Mouse (Mus musculus): ENCODE results near the gene Nectin4. TPM values are rescaled to one million over a fixed set of nuclear protein-coding genes. Genes with fewer than 3 reads are reported as not detected.

Nectin4 gene
- polyA plus RNA-seq, 1 experiment = not detected

- Histone ChIP-seq H3K4me3 (replicated peaks) (no peak overlapping the region), H3K4me1 (ENCODE audit: control insufficient read depth) (peaks cover 9% of the 10 kb centered on the region), H3K27me3 (ENCODE audit: control insufficient read depth) (peaks cover 27% of the 10 kb centered on the region), H3K36me3 (ENCODE audit: control insufficient read depth) (no peaks in the 10 kb centered on the region), H3K9me3 (ENCODE audit: control insufficient read depth, low read length) (no peaks in the 10 kb centered on the region)
- TF ChIP-seq TAL1 (IDR thresholded peaks at IDR 0.05; ENCODE audit: low read length) = no peak
- TF ChIP-seq GATA1 (IDR thresholded peaks at IDR 0.05; ENCODE audit: low read length) = no peak
Measured at GRCm38 (mm10) chr1:171375646-171376097, 5.8 kb downstream of the Nectin4 start.

DNA sequence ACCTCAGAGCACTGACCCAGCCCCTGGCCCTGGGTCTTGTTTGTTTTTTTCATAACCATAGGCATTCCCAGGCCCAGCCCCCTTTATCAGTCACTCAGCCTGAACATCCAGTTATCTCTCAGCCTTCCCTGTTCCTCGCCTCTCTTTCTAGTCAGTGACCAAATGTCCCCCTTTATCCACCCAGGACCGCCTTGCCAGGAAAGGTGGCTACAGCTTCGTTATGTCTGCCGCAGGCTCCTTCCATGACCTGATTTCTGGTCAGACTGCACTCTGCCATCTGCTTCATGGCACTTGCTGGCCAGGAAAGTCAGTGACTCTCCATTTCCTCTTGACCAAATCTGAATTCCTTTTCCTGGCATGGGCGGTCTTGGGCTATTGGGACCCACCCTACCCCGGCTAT, 8.4 kb downstream of the Nectin4 start:
- no peak for TF ChIP-seq TAL1 (IDR thresholded peaks at IDR 0.05; ENCODE audit: low read length)
- TF ChIP-seq GATA1 (IDR thresholded peaks at IDR 0.05; ENCODE audit: low read length) = no peak
- Histone ChIP-seq H3K9me3 (ENCODE audit: control insufficient read depth, low read length) (no peaks in the 10 kb centered on the region), H3K36me3 (ENCODE audit: control insufficient read depth) (no peaks in the 10 kb centered on the region), H3K4me1 (ENCODE audit: control insufficient read depth) (peaks cover 9% of the 10 kb centered on the region), H3K4me3 (replicated peaks) (no peak overlapping the region), H3K27me3 (ENCODE audit: control insufficient read depth) (peaks cover 28% of the 10 kb centered on the region)

GRCm38 (mm10) chr1:171379935-171380599, 10.2 kb downstream of the Nectin4 start:
- Histone ChIP-seq H3K27me3 (ENCODE audit: control insufficient read depth) (peaks cover 28% of the 10 kb centered on the region), H3K4me1 (ENCODE audit: control insufficient read depth) (peaks cover 7% of the 10 kb centered on the region), H3K36me3 (ENCODE audit: control insufficient read depth) (no peaks in the 10 kb centered on the region), H3K4me3 (replicated peaks) (no peak overlapping the region), H3K9me3 (ENCODE audit: control insufficient read depth, low read length) (no peaks in the 10 kb centered on the region)
- TF ChIP-seq GATA1 (IDR thresholded peaks at IDR 0.05; ENCODE audit: low read length) (no peak), TAL1 (IDR thresholded peaks at IDR 0.05; ENCODE audit: low read length) (no peak)

GRCm38 (mm10) chr1:171382096-171382620, 12.3 kb downstream of the Nectin4 start:
- no peaks in the 10 kb centered on the region for H3K9me3 ChIP-seq (ENCODE audit: control insufficient read depth, low read length)
- TF ChIP-seq GATA1 (IDR thresholded peaks at IDR 0.05; ENCODE audit: low read length) (no peak), TAL1 (IDR thresholded peaks at IDR 0.05; ENCODE audit: low read length) (no peak)
- peaks cover 26% of the 10 kb centered on the region for H3K27me3 ChIP-seq (ENCODE audit: control insufficient read depth)
- H3K4me3 ChIP-seq (replicated peaks) = no peak overlapping the region
- H3K36me3 ChIP-seq (ENCODE audit: control insufficient read depth) = no peaks in the 10 kb centered on the region
- H3K4me1 ChIP-seq (ENCODE audit: control insufficient read depth) = peaks cover 2% of the 10 kb centered on the region; the same call in 1 of the 2 replicates

DNA sequence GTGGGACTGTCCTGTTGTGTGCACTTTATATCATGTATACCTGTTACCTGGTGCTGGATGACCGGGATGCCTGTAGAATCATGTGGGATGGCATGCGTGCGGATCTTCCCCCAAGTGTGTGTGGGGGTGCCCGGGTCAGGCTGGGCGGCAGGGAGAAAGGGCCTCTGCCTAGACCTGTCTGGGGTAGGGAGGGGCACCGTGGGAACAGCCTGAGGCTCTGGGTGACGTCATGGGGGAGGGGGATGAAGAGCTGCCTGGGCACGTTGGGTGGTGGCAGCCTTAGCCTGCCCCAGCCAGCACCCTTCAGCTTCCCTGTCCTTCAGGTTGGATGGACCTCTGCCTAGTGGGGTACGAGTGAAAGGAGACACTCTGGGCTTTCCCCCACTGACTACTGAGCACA, 14.5 kb downstream of the Nectin4 start:
- Histone ChIP-seq H3K36me3 (ENCODE audit: control insufficient read depth) (no peaks in the 10 kb centered on the region), H3K27me3 (ENCODE audit: control insufficient read depth) (peaks cover 23% of the 10 kb centered on the region), H3K4me3 (replicated peaks) (no peak overlapping the region), H3K4me1 (ENCODE audit: control insufficient read depth) (peaks cover 10% of the 10 kb centered on the region), H3K9me3 (ENCODE audit: control insufficient read depth, low read length) (no peaks in the 10 kb centered on the region)
- no peak for TF ChIP-seq GATA1 (IDR thresholded peaks at IDR 0.05; ENCODE audit: low read length)
- TF ChIP-seq TAL1 (IDR thresholded peaks at IDR 0.05; ENCODE audit: low read length) = no peak

DNA sequence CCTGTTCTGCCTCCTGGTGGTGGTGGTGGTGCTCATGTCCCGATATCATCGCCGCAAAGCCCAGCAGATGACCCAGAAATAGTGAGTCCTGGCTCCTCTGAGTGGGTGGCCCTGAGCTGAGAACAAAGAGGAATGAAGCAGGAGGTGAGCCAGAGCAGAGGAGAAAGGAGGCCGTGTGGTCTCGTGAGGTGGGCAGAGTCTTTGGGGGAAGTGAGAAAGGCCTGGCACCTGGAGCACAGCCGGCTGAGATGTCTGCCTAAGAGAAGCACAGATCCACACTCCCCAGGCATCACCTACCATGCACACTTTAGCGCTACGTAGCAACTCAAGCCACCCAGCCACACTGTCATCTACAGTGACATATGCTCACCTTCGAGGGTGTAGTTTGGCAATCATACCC, 15.3 kb downstream of the Nectin4 start:
- TF ChIP-seq TAL1 (IDR thresholded peaks at IDR 0.05; ENCODE audit: low read length) (no peak), GATA1 (IDR thresholded peaks at IDR 0.05; ENCODE audit: low read length) (no peak)
- no peak overlapping the region for H3K4me3 ChIP-seq (replicated peaks)

GRCm38 (mm10) chr1:171387099-171387498, 17.2 kb downstream of the Nectin4 start:
- Histone ChIP-seq H3K9me3 (ENCODE audit: control insufficient read depth, low read length) (no peaks in the 10 kb centered on the region), H3K36me3 (ENCODE audit: control insufficient read depth) (no peaks in the 10 kb centered on the region)
- TF ChIP-seq TAL1 (IDR thresholded peaks at IDR 0.05; ENCODE audit: low read length) = no peak
- TF ChIP-seq GATA1 (IDR thresholded peaks at IDR 0.05; ENCODE audit: low read length) = no peak

More for the DNA sequence above, 15.3 kb downstream of the Nectin4 start:
- Histone ChIP-seq H3K27me3 (ENCODE audit: control insufficient read depth) (peaks cover 15% of the 10 kb centered on the region), H3K36me3 (ENCODE audit: control insufficient read depth) (no peaks in the 10 kb centered on the region), H3K4me1 (ENCODE audit: control insufficient read depth) (peaks cover 14% of the 10 kb centered on the region), H3K9me3 (ENCODE audit: control insufficient read depth, low read length) (no peaks in the 10 kb centered on the region)

GRCm38 (mm10) chr1:171388376-171389102, 18.6 kb downstream of the Nectin4 start, which contains the start of gene Arhgap30:
TSS of gene Arhgap30 (plus strand) at chr1:171388954.
- TF ChIP-seq TAL1 (IDR thresholded peaks at IDR 0.05; ENCODE audit: low read length) (no peak), GATA1 (IDR thresholded peaks at IDR 0.05; ENCODE audit: low read length) (no peak)
- peak within 1 kb of the TSS; percentile 20 for H3K4me3 ChIP-seq (replicated peaks)
- H3K36me3 ChIP-seq (ENCODE audit: control insufficient read depth) = no peaks in the 10 kb centered on the region

More at GRCm38 (mm10) chr1:171387099-171387498, 17.2 kb downstream of the Nectin4 start:
- H3K4me1 ChIP-seq (ENCODE audit: control insufficient read depth) = peaks cover 12% of the 10 kb centered on the region
- H3K27me3 ChIP-seq (ENCODE audit: control insufficient read depth) = peaks cover 3% of the 10 kb centered on the region; the same call in 1 of the 2 replicates
- no peak overlapping the region for H3K4me3 ChIP-seq (replicated peaks)

GRCm38 (mm10) chr1:171390101-171390500, 20.2 kb downstream of the Nectin4 start:
- Histone ChIP-seq H3K4me3 (replicated peaks) (no peak overlapping the region), H3K4me1 (ENCODE audit: control insufficient read depth) (peaks cover 12% of the 10 kb centered on the region)
- TF ChIP-seq TAL1 (IDR thresholded peaks at IDR 0.05; ENCODE audit: low read length) = no peak
- TF ChIP-seq GATA1 (IDR thresholded peaks at IDR 0.05; ENCODE audit: low read length) = no peak

More at GRCm38 (mm10) chr1:171388376-171389102, 18.6 kb downstream of the Nectin4 start, which contains the start of gene Arhgap30:
- H3K9me3 ChIP-seq (ENCODE audit: control insufficient read depth, low read length) = no peaks in the 10 kb centered on the region
- no peaks in the 10 kb centered on the region for H3K27me3 ChIP-seq (ENCODE audit: control insufficient read depth)
- H3K4me1 ChIP-seq (ENCODE audit: control insufficient read depth) = peaks cover 12% of the 10 kb centered on the region

More at GRCm38 (mm10) chr1:171390101-171390500, 20.2 kb downstream of the Nectin4 start:
- no peaks in the 10 kb centered on the region for H3K36me3 ChIP-seq (ENCODE audit: control insufficient read depth)
- H3K9me3 ChIP-seq (ENCODE audit: control insufficient read depth, low read length) = no peaks in the 10 kb centered on the region
- H3K27me3 ChIP-seq (ENCODE audit: control insufficient read depth) = no peaks in the 10 kb centered on the region

Data from erythroblast, embryonic 14.5 days (primary cell).